Mouse (Mus musculus) intestine, embryonic 14.5 days (tissue): ENCODE results near the gene Lin54. TPM values are rescaled to one million over a fixed set of nuclear protein-coding genes. Genes with fewer than 3 reads are reported as not detected.

Experiments used
- ATAC-seq: fragments of 200-750 bp; cut with Nextera tagmentation; replicated peaks from 2 replicates; pipeline ENCODE4 v1.8.0; 2017; ENCODE audit warnings: low read depth, moderate number of reproducible peaks, moderate TSS enrichment, moderate library complexity; ENCODE audit not compliant: low FRiP score, low TSS enrichment
- DNase-seq: peaks from one replicate; pipeline ENCODE4 v3.0.0-alpha.2; 2018; ENCODE audit warnings: low spot score
- H3K27ac ChIP-seq: fragments of 300-500 bp; sonication (generic); 2 replicates; pipeline ENCODE4 v1.5.1; 2014; ENCODE audit warnings: low read depth, mild to moderate bottlenecking, control low read depth
- H3K27me3 ChIP-seq: fragments of 300-500 bp; sonication (generic); replicated peaks from 2 replicates; pipeline ENCODE4 v1.6.1; 2014; ENCODE audit warnings: low read length, control low read depth; ENCODE audit not compliant: control insufficient read depth, insufficient read depth
- H3K36me3 ChIP-seq: fragments of 300-500 bp; sonication (generic); 2 replicates; pipeline ENCODE4 v1.6.1; 2014; ENCODE audit warnings: low read length, control low read depth; ENCODE audit not compliant: control insufficient read depth, insufficient read depth
- H3K4me1 ChIP-seq: fragments of 300-500 bp; sonication (generic); replicated peaks from 2 replicates; pipeline ENCODE4 v1.6.1; 2014; ENCODE audit warnings: low read length, control low read depth, mixed read lengths; ENCODE audit not compliant: control insufficient read depth, insufficient read depth
- H3K4me2 ChIP-seq: fragments of 300-500 bp; sonication (generic); 2 replicates; pipeline ENCODE4 v1.6.1; 2014; ENCODE audit warnings: low read length
- H3K4me3 ChIP-seq: fragments of 300-500 bp; sonication (generic); 2 replicates; pipeline ENCODE4 v1.5.1; 2014; ENCODE audit warnings: low read depth, low read length, control low read depth, mixed read lengths
- H3K9ac ChIP-seq: fragments of 300-500 bp; sonication (generic); 2 replicates; pipeline ENCODE4 v1.6.1; 2014; ENCODE audit warnings: mild to moderate bottlenecking, low read length
- H3K9me3 ChIP-seq: fragments of 300-500 bp; sonication (generic); 2 replicates; pipeline ENCODE4 v1.6.1; 2016; ENCODE audit warnings: low read length, control low read depth; ENCODE audit not compliant: control insufficient read depth
- WGBS: fragments of 180-500 bp; shearing (Covaris S2); extraction: QIAGEN DNeasy Blood & Tissue Kit; methylation state at CpG from one replicate; pipeline ENCODE4 v1.1.7; 2014; 5-methylcytosine and 5-hydroxymethylcytosine counted together
- polyA plus RNA-seq: library from polyadenylated mRNA; unstranded; fragments of >200 nt; fragmentation: Nextera tagmentation; extraction: Ambion mirVana; gene quantifications from 2 replicates; pipeline ENCODE4 v1.2.1, GENCODE M21; 2014

The Lin54 gene
- polyA plus RNA-seq, 1 experiment from 2014 or later = 18.1 TPM

- under 1% methylated on average over 37 of the region's 41 CpGs for WGBS
- DNase-seq = peak; percentile 75
- H3K9ac ChIP-seq = peak overlapping the region; percentile 64
- H3K4me2 ChIP-seq = peak overlapping the region; percentile 75
- H3K27ac ChIP-seq = peak overlapping the region; percentile 64
- peak overlapping the region; percentile 86 for H3K4me3 ChIP-seq
- ATAC-seq = peak; percentile 14
- H3K9me3 ChIP-seq = no peaks in the 10 kb centered on the region
- H3K36me3 ChIP-seq = no peaks in the 10 kb centered on the region
- no peaks in the 10 kb centered on the region for H3K27me3 ChIP-seq
- peaks cover 17% of the 10 kb centered on the region for H3K4me1 ChIP-seq
Measured at GRCm38 (mm10) chr5:100499831-100500304, 571 bp downstream of the Lin54 start.

GRCm38 (mm10) chr5:100499243-100499642 is 1.2 kb downstream of the Lin54 start:
- no peaks in the 10 kb centered on the region for H3K27me3 ChIP-seq
- WGBS = 35% methylated on average over 2 of the region's 2 CpGs
- H3K4me3 ChIP-seq = peak overlapping the region; percentile 86
- H3K4me1 ChIP-seq = peaks cover 17% of the 10 kb centered on the region
- H3K4me2 ChIP-seq = peak overlapping the region; percentile 75
- no peaks in the 10 kb centered on the region for H3K36me3 ChIP-seq
- ATAC-seq = no peak
- DNase-seq = no peak
- H3K9me3 ChIP-seq = no peaks in the 10 kb centered on the region
- H3K27ac ChIP-seq = no peak overlapping the region
- peak overlapping the region; percentile 76 for H3K9ac ChIP-seq

GRCm38 (mm10) chr5:100498436-100499180 is 1.8 kb downstream of the Lin54 start:
- H3K4me2 ChIP-seq = peak overlapping the region; percentile 75
- ATAC-seq = peak; percentile 67; the same call in 1 of the 2 replicates
- under 1% methylated on average over 42 of the region's 46 CpGs for WGBS
- H3K27ac ChIP-seq = peak overlapping the region; percentile 81
- no peaks in the 10 kb centered on the region for H3K36me3 ChIP-seq
- peak overlapping the region; percentile 86 for H3K4me3 ChIP-seq
- H3K27me3 ChIP-seq = no peaks in the 10 kb centered on the region
- peaks cover 17% of the 10 kb centered on the region for H3K4me1 ChIP-seq
- peak overlapping the region; percentile 76 for H3K9ac ChIP-seq
- DNase-seq = peak; percentile 87
- no peaks in the 10 kb centered on the region for H3K9me3 ChIP-seq

GRCm38 (mm10) chr5:100491704-100492103 is 8.7 kb downstream of the Lin54 start:
- Histone ChIP-seq H3K27me3 (no peaks in the 10 kb centered on the region), H3K4me1 (peaks cover 8% of the 10 kb centered on the region; the same call in 1 of the 2 replicates), H3K36me3 (no peaks in the 10 kb centered on the region), H3K9me3 (no peaks in the 10 kb centered on the region), H3K9ac (no peak overlapping the region), H3K4me3 (no peak overlapping the region), H3K27ac (no peak overlapping the region), H3K4me2 (no peak overlapping the region)
- DNase-seq = no peak
- ATAC-seq = no peak
- WGBS = 42% methylated on average over 4 of the region's 4 CpGs

GRCm38 (mm10) chr5:100489340-100489739 is 11.1 kb downstream of the Lin54 start:
- no peak overlapping the region for H3K4me3 ChIP-seq
- DNase-seq (no peak), ATAC-seq (no peak)
- H3K27ac ChIP-seq = no peak overlapping the region
- H3K27me3 ChIP-seq = no peaks in the 10 kb centered on the region
- H3K9ac ChIP-seq = no peak overlapping the region
- no peak overlapping the region for H3K4me2 ChIP-seq
- H3K4me1 ChIP-seq = peaks cover 8% of the 10 kb centered on the region; the same call in 1 of the 2 replicates
- WGBS = 86% methylated on average over 2 of the region's 2 CpGs
- H3K9me3 ChIP-seq = no peaks in the 10 kb centered on the region
- H3K36me3 ChIP-seq = peaks cover 5% of the 10 kb centered on the region; the same call in 1 of the 2 replicates

GRCm38 (mm10) chr5:100488231-100488630 is 12.2 kb downstream of the Lin54 start:
- H3K27me3 ChIP-seq = no peaks in the 10 kb centered on the region
- H3K4me1 ChIP-seq = peaks cover 8% of the 10 kb centered on the region; the same call in 1 of the 2 replicates
- WGBS = 93% methylated on average over 3 of the region's 3 CpGs
- no peak for ATAC-seq
- peaks cover 10% of the 10 kb centered on the region; the same call in 1 of the 2 replicates for H3K36me3 ChIP-seq
- H3K27ac ChIP-seq = no peak overlapping the region
- no peak overlapping the region for H3K9ac ChIP-seq
- no peaks in the 10 kb centered on the region for H3K9me3 ChIP-seq
- no peak overlapping the region for H3K4me2 ChIP-seq
- H3K4me3 ChIP-seq = no peak overlapping the region
- no peak for DNase-seq

- no peak for ATAC-seq
- no peak overlapping the region for H3K9ac ChIP-seq
- 75% methylated on average over 2 of the region's 2 CpGs for WGBS
Measured at GRCm38 (mm10) chr5:100487120-100487519, 13.3 kb downstream of the Lin54 start.

GRCm38 (mm10) chr5:100483569-100483968 is 16.9 kb downstream of the Lin54 start:
- no peak overlapping the region for H3K4me2 ChIP-seq

More at GRCm38 (mm10) chr5:100487120-100487519, 13.3 kb downstream of the Lin54 start:
- Histone ChIP-seq H3K36me3 (peaks cover 11% of the 10 kb centered on the region; the same call in 1 of the 2 replicates), H3K27me3 (no peaks in the 10 kb centered on the region), H3K27ac (no peak overlapping the region), H3K4me3 (no peak overlapping the region), H3K4me1 (peaks cover 7% of the 10 kb centered on the region; the same call in 1 of the 2 replicates), H3K4me2 (no peak overlapping the region), H3K9me3 (no peaks in the 10 kb centered on the region)
- DNase-seq = no peak

More at GRCm38 (mm10) chr5:100483569-100483968, 16.9 kb downstream of the Lin54 start:
- no peaks in the 10 kb centered on the region for H3K27me3 ChIP-seq
- peaks cover 25% of the 10 kb centered on the region for H3K36me3 ChIP-seq
- H3K9ac ChIP-seq = no peak overlapping the region
- no peak overlapping the region for H3K27ac ChIP-seq
- no peak for ATAC-seq
- no peak overlapping the region for H3K4me3 ChIP-seq
- no peaks in the 10 kb centered on the region for H3K9me3 ChIP-seq
- DNase-seq = no peak
- no peaks in the 10 kb centered on the region for H3K4me1 ChIP-seq
